Mouse (Mus musculus) myocyte (in vitro differentiated cells): ENCODE measurements around the gene Wdr20rt. TPM values are rescaled to one million over a fixed set of nuclear protein-coding genes. Genes with fewer than 3 reads are reported as not detected.

ENCODE experiments used
- H3K27me3 ChIP-seq: one replicate; pipeline ENCODE4 v1.6.1; 2011; ENCODE audit not compliant: control insufficient read depth, insufficient read depth, insufficient read length
- H3K36me3 ChIP-seq: one replicate; pipeline ENCODE4 v1.6.1; 2011; ENCODE audit not compliant: control insufficient read depth, insufficient read depth
- H3K4me2 ChIP-seq: one replicate; pipeline ENCODE4 v1.6.1; 2011; ENCODE audit warnings: low read depth, control low read depth
- H3K4me3 ChIP-seq: one replicate; pipeline ENCODE4 v1.5.1; 2011; ENCODE audit warnings: mild to moderate bottlenecking, control low read depth, moderate library complexity
- H3K79me2 ChIP-seq: one replicate; pipeline ENCODE4 v1.6.1; 2011; ENCODE audit not compliant: control insufficient read depth, insufficient read depth
- H3ac ChIP-seq: one replicate; pipeline ENCODE4 v1.6.1; 2011; ENCODE audit not compliant: control insufficient read depth, insufficient read length
- CEBPB ChIP-seq: IDR thresholded peaks from 2 replicates; pipeline ENCODE4 v1.6.1; 2011; ENCODE audit warnings: mild to moderate bottlenecking, moderate library complexity; ENCODE audit not compliant: poor library complexity, insufficient read depth, severe bottlenecking
- E2F4 ChIP-seq: IDR thresholded peaks from one replicate; pipeline ENCODE4 v1.6.1; 2011; ENCODE audit warnings: mild to moderate bottlenecking, control low read depth, moderate library complexity; ENCODE audit not compliant: insufficient read depth
- MAX ChIP-seq: IDR thresholded peaks from one replicate; pipeline ENCODE4 v1.6.1; 2011; ENCODE audit warnings: low read depth, mild to moderate bottlenecking, control low read depth
- MYOD1 ChIP-seq, 3 experiments: IDR thresholded peaks; one replicate each; pipeline ENCODE4 v1.6.1; 2011; ENCODE audit warnings: control low read depth in 2 of 3, low read depth in 2 of 3, mild to moderate bottlenecking in 2 of 3, moderate library complexity in 1 of 3; ENCODE audit not compliant: insufficient read length in 2 of 3, control insufficient read depth in 1 of 3
- MYOG ChIP-seq, 3 experiments: IDR thresholded peaks; one replicate each; pipeline ENCODE4 v1.6.1; 2011; ENCODE audit warnings: control low read depth in 2 of 3, low read depth in 2 of 3, mild to moderate bottlenecking in 2 of 3; ENCODE audit not compliant: insufficient read length in 2 of 3, control insufficient read depth in 1 of 3, insufficient read depth in 1 of 3
- POLR2A ChIP-seq: IDR thresholded peaks from one replicate; pipeline ENCODE4 v1.6.1; 2011; ENCODE audit warnings: low read depth, mild to moderate bottlenecking, control low read depth, moderate library complexity; ENCODE audit not compliant: insufficient read length
- POLR2AphosphoS2 ChIP-seq: IDR thresholded peaks from one replicate; pipeline ENCODE4 v1.6.1; 2011; ENCODE audit warnings: low read depth, control low read depth; ENCODE audit not compliant: insufficient read length
- REST ChIP-seq: IDR thresholded peaks from one replicate; pipeline ENCODE4 v1.6.1; 2011; ENCODE audit warnings: mild to moderate bottlenecking, control low read depth, moderate library complexity; ENCODE audit not compliant: insufficient read depth, insufficient read length
- SRF ChIP-seq: IDR thresholded peaks from one replicate; pipeline ENCODE4 v1.6.1; 2011; ENCODE audit warnings: low read depth; ENCODE audit not compliant: control insufficient read depth, insufficient read length
- TCF12 ChIP-seq: IDR thresholded peaks from one replicate; pipeline ENCODE4 v1.6.1; 2011; ENCODE audit warnings: mild to moderate bottlenecking, control low read depth; ENCODE audit not compliant: poor library complexity, insufficient read depth, severe bottlenecking
- TCF3 ChIP-seq: IDR thresholded peaks from one replicate; pipeline ENCODE4 v1.6.1; 2011; ENCODE audit warnings: low read depth, control low read depth; ENCODE audit not compliant: insufficient read length
- USF1 ChIP-seq: IDR thresholded peaks from one replicate; pipeline ENCODE4 v1.6.1; 2011; ENCODE audit warnings: low read depth, mild to moderate bottlenecking, control low read depth, moderate library complexity
- polyA plus RNA-seq: library from polyadenylated mRNA; unstranded; fragments of >200 nt; fragmentation: generic; extraction: Trizol; gene quantifications from one replicate; pipeline ENCODE4 v1.2.1, GENCODE M21; 2012; ENCODE audit warnings: missing spikeins

Wdr20rt gene
- polyA plus RNA-seq, 1 experiment: not detected

DNA sequence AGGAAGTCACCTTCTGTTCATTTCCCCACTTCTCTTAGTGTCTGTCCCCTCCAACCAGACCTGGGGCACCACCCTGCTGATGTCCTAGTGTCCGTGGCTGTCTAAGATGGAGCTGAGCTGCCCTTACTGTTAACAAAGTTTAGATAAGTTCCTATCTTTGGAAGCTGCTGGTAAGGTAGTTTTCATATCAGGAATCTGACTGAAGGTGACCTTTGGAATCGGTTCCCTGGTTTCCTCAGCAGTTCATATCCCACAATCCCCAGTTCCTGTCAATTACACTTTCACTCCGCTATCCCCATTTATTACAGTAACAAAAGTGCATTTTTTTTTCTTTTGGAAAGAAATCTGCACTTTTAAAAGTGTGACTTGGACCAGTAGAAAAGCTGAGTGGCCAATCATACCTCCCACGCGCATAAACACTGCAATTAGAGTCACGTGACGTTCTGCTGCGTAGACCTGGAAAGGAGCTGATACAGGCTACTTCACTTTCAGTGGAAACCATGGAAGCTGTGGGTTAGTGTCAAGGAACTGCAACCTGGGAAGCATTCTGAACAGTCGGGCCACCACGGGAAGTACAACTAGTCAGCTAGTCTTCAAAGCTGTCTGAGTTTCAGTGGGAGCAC is 24.9 kb downstream of the Wdr20rt start:
- H3K79me2 ChIP-seq: no peaks in the 10 kb centered on the region
- TF ChIP-seq SRF (no peak), USF1 (peak; percentile 40)
- H3ac ChIP-seq: no peak overlapping the region
- H3K4me2 ChIP-seq: peak overlapping the region; percentile 50
- H3K27me3 ChIP-seq: no peaks in the 10 kb centered on the region
- no peak overlapping the region for H3K4me3 ChIP-seq
- no peaks in the 10 kb centered on the region for H3K36me3 ChIP-seq

DNA sequence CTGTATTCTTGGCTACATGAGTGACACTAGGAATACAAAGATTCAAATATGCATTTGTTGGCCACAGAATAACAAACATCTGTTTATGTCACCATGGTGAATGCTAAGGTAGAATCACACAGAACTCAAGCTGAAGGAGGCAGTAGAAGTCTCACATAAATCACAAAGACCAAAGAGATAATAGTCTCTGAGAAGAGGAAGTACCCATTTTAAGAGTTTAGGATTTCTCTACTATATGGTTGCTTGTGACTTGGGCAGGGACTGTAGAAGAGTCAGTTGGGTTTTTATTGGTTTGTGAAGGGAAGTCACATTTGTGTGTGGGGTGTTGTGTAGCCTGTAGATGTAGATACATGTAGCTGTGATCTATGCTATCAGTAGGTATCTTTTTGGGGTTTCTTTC is 31.6 kb downstream of the Wdr20rt start:
- Histone ChIP-seq H3K27me3 (no peaks in the 10 kb centered on the region), H3K79me2 (no peaks in the 10 kb centered on the region), H3K4me2 (no peak overlapping the region), H3K36me3 (no peaks in the 10 kb centered on the region), H3K4me3 (no peak overlapping the region), H3ac (no peak overlapping the region)
- TF ChIP-seq POLR2A (no peak), TCF12 (no peak), SRF (no peak), TCF3 (no peak), MYOD1 (IDR thresholded peaks at IDR 0.05; ENCODE audit: control insufficient read depth in 1 of 3, insufficient read length in 2 of 3, low read depth in 2 of 3) (no peak), MYOG (IDR thresholded peaks at IDR 0.05; ENCODE audit: control insufficient read depth in 1 of 3, insufficient read depth in 1 of 3, insufficient read length in 2 of 3, low read depth in 2 of 3) (no peak), MAX (no peak), USF1 (no peak)

DNA sequence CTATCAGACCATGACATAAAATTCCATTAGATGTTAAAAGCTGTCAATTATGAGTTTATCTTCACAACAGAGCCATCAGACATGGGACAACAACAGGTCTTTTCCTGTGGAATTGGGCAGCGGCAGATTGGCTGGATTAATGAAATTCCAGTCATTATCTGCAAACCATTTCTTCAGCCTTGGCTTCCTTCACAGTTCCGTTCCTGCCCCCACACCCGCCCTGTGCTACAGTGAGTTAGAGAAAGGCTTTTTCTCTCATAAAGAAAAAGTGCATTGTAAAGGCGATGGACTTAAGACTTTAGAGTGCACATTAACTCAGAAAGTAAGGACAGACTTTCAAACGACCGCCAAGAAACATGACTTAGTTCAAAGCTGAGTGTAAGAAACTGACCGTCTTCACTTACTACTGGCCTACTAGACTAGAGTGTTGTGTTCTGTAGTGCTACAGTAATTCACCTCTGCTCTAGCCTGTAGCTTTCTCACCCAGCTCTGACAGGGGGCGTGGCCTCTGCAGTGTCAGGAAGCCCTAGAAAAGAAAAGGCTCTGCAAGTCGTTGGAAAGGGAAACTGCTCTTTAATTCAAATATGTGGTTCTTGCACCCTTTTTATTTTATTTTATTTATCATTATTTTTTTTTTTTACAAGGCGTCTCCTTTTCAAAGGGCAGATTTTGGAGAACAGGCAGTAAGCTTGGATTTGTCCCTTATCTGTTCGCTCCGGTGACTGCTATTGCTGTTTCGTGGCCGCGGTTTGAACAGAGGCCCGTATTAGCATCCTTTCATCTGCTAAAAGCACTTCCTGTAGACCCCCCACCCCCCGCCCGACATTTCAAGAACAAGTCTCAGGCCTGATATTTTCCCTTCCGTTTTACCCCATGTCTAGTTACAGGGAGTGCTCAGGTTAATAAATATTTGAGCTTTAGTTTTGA is 33.2 kb downstream of the Wdr20rt start:
- no peak overlapping the region for H3K4me3 ChIP-seq
- no peaks in the 10 kb centered on the region for H3K79me2 ChIP-seq
- TF ChIP-seq E2F4: no peak
- TF ChIP-seq TCF3: no peak
- TF ChIP-seq CEBPB: no peak
- TF ChIP-seq SRF: no peak
- TF ChIP-seq REST: no peak
- no peak for TF ChIP-seq MAX
- TF ChIP-seq POLR2AphosphoS2: no peak
- TF ChIP-seq USF1: no peak
- no peak for TF ChIP-seq MYOD1 (IDR thresholded peaks at IDR 0.05; ENCODE audit: control insufficient read depth in 1 of 3, insufficient read length in 2 of 3, low read depth in 2 of 3)
- TF ChIP-seq TCF12: no peak
- TF ChIP-seq POLR2A: no peak
- no peak for TF ChIP-seq MYOG (IDR thresholded peaks at IDR 0.05; ENCODE audit: control insufficient read depth in 1 of 3, insufficient read depth in 1 of 3, insufficient read length in 2 of 3, low read depth in 2 of 3)
- no peaks in the 10 kb centered on the region for H3K36me3 ChIP-seq
- no peaks in the 10 kb centered on the region for H3K27me3 ChIP-seq
- no peak overlapping the region for H3K4me2 ChIP-seq
- no peak overlapping the region for H3ac ChIP-seq

DNA sequence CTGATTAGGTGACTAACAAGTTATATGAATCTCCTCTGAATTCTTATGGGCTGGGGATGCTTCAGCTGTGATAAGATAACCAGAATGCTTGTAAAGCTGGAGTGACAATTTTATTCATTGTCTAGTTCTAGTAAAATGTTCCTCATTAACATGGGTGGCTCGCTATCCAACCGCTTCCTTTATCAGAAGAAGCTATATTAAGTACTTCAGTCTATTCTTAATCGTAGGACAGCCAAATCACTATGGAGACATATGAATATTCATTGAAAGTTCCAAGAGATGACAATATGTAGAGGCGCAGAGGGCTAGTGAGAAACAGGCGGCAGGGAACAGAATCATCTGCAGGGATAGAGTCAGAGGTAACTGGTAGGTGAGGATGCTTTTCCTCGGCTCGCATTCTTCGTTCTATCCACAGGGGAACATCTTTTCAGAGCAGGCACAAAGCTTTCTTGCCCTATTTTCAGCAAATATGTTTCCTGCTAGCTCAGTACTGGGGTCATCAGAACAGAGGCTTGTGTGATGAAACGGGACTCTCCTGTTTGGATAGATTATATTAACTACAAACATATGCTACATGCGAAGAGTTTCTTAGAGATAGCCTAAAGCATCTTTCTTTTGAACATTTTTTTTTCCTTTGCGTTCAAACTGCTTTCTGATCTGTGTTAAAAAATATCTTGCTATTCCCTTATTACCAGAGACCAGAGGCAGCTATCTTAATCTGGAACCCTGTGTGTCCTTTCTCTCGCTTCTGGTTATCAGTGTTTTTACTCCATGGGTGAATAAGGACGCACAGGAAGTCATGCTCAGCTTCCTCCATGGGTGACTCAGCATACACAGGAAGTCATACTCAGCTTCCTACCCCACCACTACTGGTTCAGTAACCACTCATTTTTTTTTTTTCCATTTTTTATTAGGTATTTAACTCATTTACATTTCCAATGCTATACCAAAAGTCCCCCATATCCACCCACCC is 34.1 kb downstream of the Wdr20rt start:
- TF ChIP-seq TCF3 (no peak), MAX (no peak)
- H3K4me2 ChIP-seq: no peak overlapping the region
- H3K79me2 ChIP-seq: no peaks in the 10 kb centered on the region
- no peaks in the 10 kb centered on the region for H3K27me3 ChIP-seq
- no peaks in the 10 kb centered on the region for H3K36me3 ChIP-seq
- no peak overlapping the region for H3K4me3 ChIP-seq
- no peak overlapping the region for H3ac ChIP-seq
